ENCODE assay signal across 27 mouse cellular contexts in genomic region chr1:179583090-179583489, GRCm38 (mm10).
"Had no signal": no experiment of that assay in that cellular context is flagged by ENCODE, and none has a peak within 500 bp of the region (broad histone marks: within the 10 kb centered on the region; RNA-seq: fewer than 3 reads in every experiment).

No protein-coding gene starts in this region.

- H3K9ac ChIP-seq: heart, embryonic 13.5 days; heart, embryonic 15.5 days; hindbrain, embryonic 13.5 days; hindbrain, embryonic 15.5 days; intestine, embryonic 15.5 days; limb, embryonic 12.5 days; liver, embryonic 13.5 days; liver, embryonic 15.5 days; liver, postnatal 0 days had no signal

- DNase-seq: gastrocnemius, postnatal 10 days; gastrocnemius, postnatal 36 days; heart, adult 18-20 months; heart, postnatal 14 days; heart, postnatal 36 days; kidney, adult 18-20 months; kidney, adult 8-10 months; kidney, postnatal 10 days; kidney, postnatal 25 days; kidney, postnatal 4 days; liver; liver, embryonic 13.5 days; liver, postnatal 0 days had no signal

- H3K27ac ChIP-seq: heart, embryonic 13.5 days; hindbrain, embryonic 13.5 days; hindbrain, embryonic 15.5 days; intestine, embryonic 15.5 days; layer of hippocampus, adult 2 months; left cerebral cortex, adult 2 months; limb, embryonic 10.5 days; limb, embryonic 12.5 days; liver, embryonic 13.5 days; liver, embryonic 15.5 days had no signal

- H3K36me3 ChIP-seq: heart, embryonic 15.5 days had no signal

- H3K4me3 ChIP-seq: heart, embryonic 13.5 days; heart, embryonic 15.5 days; hindbrain, embryonic 13.5 days; hindbrain, embryonic 15.5 days; intestine, embryonic 15.5 days; layer of hippocampus, adult 2 months; left cerebral cortex, adult 2 months; limb, embryonic 10.5 days; limb, embryonic 12.5 days; liver, embryonic 13.5 days; liver, embryonic 15.5 days had no signal

- H3K27me3 ChIP-seq: heart, embryonic 13.5 days; heart, embryonic 15.5 days; hindbrain, embryonic 13.5 days; hindbrain, embryonic 15.5 days; intestine, embryonic 15.5 days; limb, embryonic 12.5 days; liver, embryonic 13.5 days; liver, embryonic 15.5 days had no signal

- H3K4me2 ChIP-seq: heart, embryonic 11.5 days; heart, embryonic 13.5 days; heart, embryonic 15.5 days; hindbrain, embryonic 13.5 days; hindbrain, embryonic 15.5 days; intestine, embryonic 15.5 days; limb, embryonic 12.5 days; liver, embryonic 11.5 days; liver, embryonic 13.5 days; liver, embryonic 15.5 days had no signal

- H3K9me3 ChIP-seq: heart, embryonic 13.5 days; heart, embryonic 15.5 days; hindbrain, embryonic 13.5 days; hindbrain, embryonic 15.5 days; intestine, embryonic 15.5 days; limb, embryonic 10.5 days; limb, embryonic 12.5 days; liver, embryonic 13.5 days; liver, embryonic 15.5 days had no signal

- ATAC-seq: inflammation-experienced regulatory T-cells, adult 6 months; intestine, embryonic 15.5 days; intestine, postnatal 0 days; liver, postnatal 0 days had no signal
